Mouse (Mus musculus) layer of hippocampus, adult 2 months (tissue): ENCODE measurements around the gene Sox5. TPM values are rescaled to one million over a fixed set of nuclear protein-coding genes. Genes with fewer than 3 reads are reported as not detected.
"Not testable (repeated sequence)": the region's sequence is repeated elsewhere in the genome, so short reads cannot be mapped to it uniquely, and the experiment has no call there.

ENCODE experiments used
- DNase-seq, 2 experiments: peaks; one replicate each; pipeline ENCODE4 v3.0.0; 2022; ENCODE audit warnings: low spot score in 2 of 2
- H3K27ac ChIP-seq: fragments of 200-600 bp; 2 replicates; pipeline ENCODE4 v1.8.1; 2022
- H3K4me3 ChIP-seq: fragments of 200-600 bp; 2 replicates; pipeline ENCODE4 v1.8.1; 2022; ENCODE audit warnings: mild to moderate bottlenecking
- CTCF ChIP-seq: fragments of 200-600 bp; conservative IDR thresholded peaks from 2 replicates; pipeline ENCODE4 v1.8.1; 2022; ENCODE audit warnings: antibody characterized with exemption, mild to moderate bottlenecking, moderate library complexity
- total RNA-seq, 2 experiments: library from RNA; stranded (reverse); gene quantifications; 2 replicates each; pipeline ENCODE4 v1.2.3; 2021

The Sox5 gene
- total RNA-seq, 2 experiments from 2014 or later: 36.8 to 42.0 TPM

- Histone ChIP-seq H3K4me3 (no peak overlapping the region), H3K27ac (no peak overlapping the region)
- TF ChIP-seq CTCF: no peak
- no peak for DNase-seq
Observed at GRCm38 (mm10) chr6:144283191-144283590, 498.6 kb downstream of the Sox5 start.

- peak in 1 of 2 experiments; percentile 11 for DNase-seq
- Histone ChIP-seq H3K4me3 (no peak overlapping the region), H3K27ac (no peak overlapping the region)
- no peak for TF ChIP-seq CTCF
Observed at GRCm38 (mm10) chr6:144282756-144283155, 499.0 kb downstream of the Sox5 start.

- no peak overlapping the region for H3K4me3 ChIP-seq
- TF ChIP-seq CTCF: peak; percentile 35
Observed at GRCm38 (mm10) chr6:144281661-144282060, 500.1 kb downstream of the Sox5 start.

GRCm38 (mm10) chr6:144278505-144279053, 503.2 kb downstream of the Sox5 start:
- Histone ChIP-seq H3K27ac (no peak overlapping the region), H3K4me3 (no peak overlapping the region)
- TF ChIP-seq CTCF: no peak

More at GRCm38 (mm10) chr6:144281661-144282060, 500.1 kb downstream of the Sox5 start:
- DNase-seq: no peak
- H3K27ac ChIP-seq: no peak overlapping the region

GRCm38 (mm10) chr6:144273425-144273824, 508.4 kb downstream of the Sox5 start:
- not testable (repeated sequence) for DNase-seq, H3K27ac ChIP-seq, H3K4me3 ChIP-seq

More at GRCm38 (mm10) chr6:144278505-144279053, 503.2 kb downstream of the Sox5 start:
- no peak for DNase-seq

GRCm38 (mm10) chr6:144271326-144271725, 510.5 kb downstream of the Sox5 start:
- no peak for DNase-seq
- peak; percentile 66 for TF ChIP-seq CTCF
- Histone ChIP-seq H3K4me3 (no peak overlapping the region), H3K27ac (no peak overlapping the region)

GRCm38 (mm10) chr6:144270306-144270705, 511.5 kb downstream of the Sox5 start:
- no peak overlapping the region for H3K27ac ChIP-seq
- no peak for TF ChIP-seq CTCF
- no peak for DNase-seq
- no peak overlapping the region for H3K4me3 ChIP-seq

- Histone ChIP-seq H3K27ac (no peak overlapping the region), H3K4me3 (no peak overlapping the region)
- no peak for TF ChIP-seq CTCF
- DNase-seq: no peak
Observed at GRCm38 (mm10) chr6:144269666-144270065, 512.1 kb downstream of the Sox5 start.

- Histone ChIP-seq H3K27ac (no peak overlapping the region), H3K4me3 (no peak overlapping the region)
- no peak for TF ChIP-seq CTCF
- DNase-seq: no peak
Observed at GRCm38 (mm10) chr6:144265752-144266151, 516.0 kb downstream of the Sox5 start.

- DNase-seq: no peak
- Histone ChIP-seq H3K4me3 (no peak overlapping the region), H3K27ac (no peak overlapping the region)
- no peak for TF ChIP-seq CTCF
Observed at GRCm38 (mm10) chr6:144265004-144265403, 516.8 kb downstream of the Sox5 start.

- no peak for DNase-seq
- H3K4me3 ChIP-seq: no peak overlapping the region
Observed at GRCm38 (mm10) chr6:144264320-144264915, 517.4 kb downstream of the Sox5 start.

GRCm38 (mm10) chr6:144256500-144256899, 525.3 kb downstream of the Sox5 start:
- no peak overlapping the region for H3K4me3 ChIP-seq
- no peak overlapping the region for H3K27ac ChIP-seq
- TF ChIP-seq CTCF: no peak
- DNase-seq: no peak

More at GRCm38 (mm10) chr6:144264320-144264915, 517.4 kb downstream of the Sox5 start:
- no peak for TF ChIP-seq CTCF
- H3K27ac ChIP-seq: no peak overlapping the region

- Histone ChIP-seq H3K27ac (no peak overlapping the region), H3K4me3 (no peak overlapping the region)
- no peak for TF ChIP-seq CTCF
- DNase-seq: no peak
Observed at GRCm38 (mm10) chr6:144252191-144252718, 529.5 kb downstream of the Sox5 start.
